Mouse (Mus musculus) embryo, embryonic 9.5 days (tissue): Measurements from ENCODE around the gene Ptprr.

Experiments
- DNase-seq: peaks from one replicate; pipeline ENCODE4 v3.0.0-alpha.2; 2017; ENCODE audit errors: extremely low spot score

The Ptprr gene

GRCm38 (mm10) chr10:116196596-116197415, 178.8 kb downstream of the Ptprr start:
- DNase-seq: peak; percentile 21

DNA sequence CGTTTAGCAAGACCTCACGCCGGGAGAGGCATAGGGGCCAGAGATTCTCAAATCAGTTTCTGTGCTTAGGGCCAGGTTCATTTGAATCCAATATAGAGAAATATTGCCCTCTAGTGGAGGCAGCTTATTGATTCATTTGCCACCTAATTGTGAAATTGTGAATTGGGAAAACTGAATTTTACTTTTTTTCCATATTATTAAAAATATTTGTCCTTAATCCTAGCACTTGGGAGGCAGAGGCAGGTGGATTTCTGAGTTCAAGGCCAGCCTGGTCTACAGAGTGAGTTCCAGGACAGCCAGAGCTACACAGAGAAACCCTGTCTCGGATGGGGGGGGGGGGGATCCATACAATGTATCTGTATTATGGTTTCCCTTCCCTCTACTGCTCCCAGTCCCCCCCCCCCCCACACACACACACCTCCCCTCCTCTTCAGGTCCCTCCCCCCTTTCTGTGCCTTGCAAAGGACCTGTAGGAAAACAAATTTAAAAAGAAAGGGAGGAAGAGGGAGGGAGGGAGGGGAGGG, 179.5 kb downstream of the Ptprr start:
- peak; percentile 66 for DNase-seq

- peak; percentile 43 for DNase-seq
These were observed 181.0 kb downstream of the Ptprr start for GRCm38 (mm10) chr10:116199035-116199434.

- DNase-seq: no peak
These were observed 183.5 kb downstream of the Ptprr start for GRCm38 (mm10) chr10:116201542-116201941.

- DNase-seq: no peak
These were observed 187.8 kb downstream of the Ptprr start for GRCm38 (mm10) chr10:116205580-116206358.

DNA sequence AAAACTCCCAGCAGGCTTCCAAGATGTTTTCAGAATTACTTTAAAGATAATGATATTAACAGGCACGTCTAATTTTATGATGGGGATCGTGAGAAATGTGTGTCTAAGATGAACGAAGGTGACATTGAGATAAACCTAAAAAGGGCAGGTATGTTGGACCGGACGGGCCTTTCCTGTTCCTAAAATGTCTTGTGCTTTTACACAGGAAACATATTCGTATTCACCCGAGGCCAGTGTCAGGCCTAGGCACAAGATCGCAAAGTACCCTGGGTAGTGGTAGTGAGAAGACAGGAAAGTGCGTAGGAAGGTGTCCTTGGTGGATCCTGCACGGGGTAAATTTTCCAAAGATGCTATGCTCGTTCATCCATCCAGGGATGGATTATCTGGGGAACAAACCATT, 188.4 kb downstream of the Ptprr start:
- DNase-seq: no peak

DNA sequence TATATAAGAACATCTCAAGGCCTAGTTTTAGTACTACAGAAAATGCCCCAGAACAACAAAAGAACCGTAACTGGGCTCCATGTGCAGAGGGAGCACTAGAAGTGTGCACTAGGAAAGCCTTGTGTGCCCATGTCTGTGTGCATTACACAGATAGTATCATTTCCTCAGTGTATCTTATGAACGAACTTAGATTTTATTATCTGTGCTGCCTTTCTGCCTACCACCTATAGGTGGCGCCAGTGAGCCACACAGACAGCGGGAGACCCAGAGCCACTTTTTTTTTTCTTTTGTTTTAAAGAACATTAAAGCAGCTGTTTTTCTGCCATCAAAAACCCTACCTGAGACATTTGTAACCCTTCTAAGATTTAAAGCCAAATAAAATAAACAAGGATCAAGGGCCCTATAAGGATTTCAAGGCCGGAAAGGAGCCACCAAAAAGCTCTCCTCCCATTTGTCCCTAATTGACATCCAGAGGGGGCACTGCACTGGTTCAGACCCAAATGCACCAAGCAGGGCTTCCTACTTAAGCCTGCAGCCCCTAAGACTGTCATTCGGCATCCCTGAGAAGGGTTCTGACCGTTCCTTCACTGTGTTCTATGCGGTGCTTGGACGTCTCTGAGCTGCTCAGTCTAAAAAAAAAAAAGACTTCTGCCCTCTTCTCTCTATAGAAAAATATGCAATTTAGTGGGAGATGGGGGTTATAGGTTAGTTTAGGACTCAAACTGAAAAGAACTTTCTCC, 190.1 kb downstream of the Ptprr start:
- peak; percentile 60 for DNase-seq

DNA sequence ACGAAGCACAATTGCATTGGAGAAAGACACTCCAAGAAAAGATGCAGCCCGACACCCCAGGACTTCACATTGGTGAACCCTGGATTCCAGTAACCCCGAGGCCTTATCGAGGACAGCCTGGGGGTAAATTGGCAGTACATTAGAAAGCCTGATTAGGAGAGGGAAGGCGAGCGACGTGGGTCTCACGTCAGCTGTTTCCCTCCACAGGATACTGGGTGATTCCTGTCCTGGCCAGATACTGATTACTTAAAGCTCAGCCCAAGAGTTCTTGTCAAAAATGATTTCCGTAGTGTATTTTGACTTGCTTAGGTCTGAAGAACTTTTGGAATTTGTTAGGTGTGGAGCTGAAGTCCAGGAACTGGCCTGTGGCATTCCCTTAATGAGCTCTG, 190.7 kb downstream of the Ptprr start:
- no peak for DNase-seq

- DNase-seq: no peak
These were observed 194.1 kb downstream of the Ptprr start for GRCm38 (mm10) chr10:116212127-116212526.

DNA sequence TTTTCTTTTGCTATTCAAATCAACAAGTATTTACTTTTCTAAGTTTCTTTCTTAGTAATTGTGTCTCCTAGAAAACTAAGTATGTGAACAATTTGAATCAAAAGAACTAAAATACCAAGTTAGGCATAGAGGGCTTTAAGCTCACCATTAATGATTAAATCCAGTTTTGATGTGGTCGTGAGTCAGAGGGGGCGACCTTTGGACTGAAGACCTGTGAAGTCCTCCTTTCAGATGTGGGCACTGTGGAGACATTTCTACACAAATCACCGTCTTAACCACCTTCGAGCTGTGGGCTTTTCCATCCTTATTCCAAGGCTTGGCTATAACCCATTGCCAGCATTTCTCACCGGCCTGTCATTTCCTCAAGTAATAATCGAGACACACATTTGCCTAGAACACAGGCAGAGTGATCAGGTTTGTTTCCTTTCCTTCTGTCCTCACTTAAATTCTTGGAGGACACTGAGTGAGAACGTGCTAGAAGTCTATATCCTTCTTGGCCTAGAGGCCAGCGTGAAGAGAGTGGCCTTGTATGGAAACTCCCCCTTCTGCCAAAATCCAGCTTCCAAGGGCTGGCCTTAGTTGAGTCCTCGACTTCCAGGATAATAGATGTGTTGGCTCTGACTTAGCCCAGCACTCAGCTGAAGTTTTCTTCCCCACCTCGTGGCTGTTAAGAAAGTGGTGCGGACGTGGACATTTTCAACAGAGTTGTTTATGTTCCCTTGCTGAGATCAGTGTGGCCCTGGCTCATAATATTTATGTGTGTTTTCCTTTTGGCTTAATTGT, 202.5 kb downstream of the Ptprr start:
- DNase-seq: no peak

DNA sequence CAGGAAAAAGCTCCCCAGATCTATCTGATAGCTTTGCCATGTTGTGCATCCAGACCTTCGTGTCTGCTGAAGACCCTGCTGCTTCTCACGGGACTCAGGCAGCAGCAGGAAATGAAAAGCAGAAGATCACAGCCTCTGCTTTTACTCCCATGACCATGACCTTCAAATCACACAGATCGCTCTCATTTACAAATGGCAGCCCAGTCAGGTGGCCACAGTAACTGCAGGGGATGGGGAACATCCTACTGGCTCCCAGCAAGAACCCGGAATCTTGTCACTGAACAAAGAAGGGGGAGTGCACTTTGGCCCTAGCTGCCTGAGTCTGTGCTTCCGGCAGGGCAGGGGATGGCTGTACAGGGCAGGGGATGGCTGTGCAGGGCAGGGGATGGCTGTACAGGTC, 217.3 kb downstream of the Ptprr start:
- DNase-seq: no peak

DNA sequence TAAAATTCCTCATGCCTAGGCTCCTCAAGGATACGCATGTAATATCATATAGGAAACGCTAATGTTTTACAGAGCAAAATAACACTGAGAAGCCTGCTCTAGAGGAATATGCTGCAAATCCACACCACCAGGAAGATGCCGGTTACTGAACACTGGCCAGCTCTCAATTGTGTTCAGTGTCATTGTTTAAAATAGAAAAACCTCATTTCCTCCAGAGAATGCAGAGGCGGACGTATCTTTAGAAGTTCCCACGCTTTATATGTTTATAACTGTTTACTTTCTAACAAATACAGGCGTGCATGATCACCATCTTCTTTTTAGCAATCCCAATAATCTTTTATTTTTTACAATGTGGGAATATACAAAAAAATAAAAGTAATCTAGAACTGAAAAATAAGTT, 224.2 kb downstream of the Ptprr start:
- no peak for DNase-seq

- DNase-seq: no peak
These were observed 225.4 kb downstream of the Ptprr start for GRCm38 (mm10) chr10:116243373-116243772.

- DNase-seq: no peak
These were observed 227.6 kb downstream of the Ptprr start for GRCm38 (mm10) chr10:116245632-116246031.

- DNase-seq: no peak
These were observed 234.7 kb downstream of the Ptprr start for GRCm38 (mm10) chr10:116252668-116253067.

- DNase-seq: no peak
These were observed 236.0 kb downstream of the Ptprr start for GRCm38 (mm10) chr10:116253972-116254371.

GRCm38 (mm10) chr10:116259298-116259697, 241.3 kb downstream of the Ptprr start:
- DNase-seq: no peak

DNA sequence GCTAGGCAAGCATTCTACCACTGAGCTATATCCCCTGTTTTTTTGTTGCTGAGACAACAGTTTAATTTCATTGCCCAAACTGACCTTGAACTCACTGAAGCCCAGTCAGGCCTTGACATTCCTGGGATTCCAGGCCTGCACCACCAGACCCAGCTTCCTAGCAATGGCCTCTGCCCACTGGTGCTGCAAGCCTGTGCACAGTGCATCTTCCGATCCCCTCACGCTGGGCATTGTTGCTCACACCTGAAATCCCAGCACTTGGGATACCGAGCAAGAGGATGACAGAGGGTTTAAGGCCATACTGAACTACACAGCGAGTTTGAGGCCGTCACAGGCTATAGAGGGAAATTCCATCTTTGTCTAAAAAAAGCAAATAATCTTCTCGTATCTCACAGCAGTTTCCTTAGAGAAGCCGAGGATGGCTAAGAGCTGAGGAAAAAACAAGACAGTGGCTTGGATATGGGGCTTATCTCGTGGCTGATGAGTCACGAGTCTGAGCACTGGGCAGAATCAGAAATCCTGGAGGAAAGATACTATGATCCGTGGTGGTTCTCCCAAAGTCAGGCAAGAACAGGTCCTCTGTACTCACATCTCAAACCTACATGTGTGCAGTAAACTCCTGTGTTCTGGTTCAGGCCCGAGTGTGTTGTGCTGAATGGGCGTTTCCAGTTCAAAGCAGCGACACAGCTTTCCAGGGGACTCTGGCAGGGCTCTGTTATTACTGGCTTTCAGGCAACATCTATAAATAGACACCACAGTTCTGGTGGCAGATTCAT, 242.8 kb downstream of the Ptprr start:
- no peak for DNase-seq

DNA sequence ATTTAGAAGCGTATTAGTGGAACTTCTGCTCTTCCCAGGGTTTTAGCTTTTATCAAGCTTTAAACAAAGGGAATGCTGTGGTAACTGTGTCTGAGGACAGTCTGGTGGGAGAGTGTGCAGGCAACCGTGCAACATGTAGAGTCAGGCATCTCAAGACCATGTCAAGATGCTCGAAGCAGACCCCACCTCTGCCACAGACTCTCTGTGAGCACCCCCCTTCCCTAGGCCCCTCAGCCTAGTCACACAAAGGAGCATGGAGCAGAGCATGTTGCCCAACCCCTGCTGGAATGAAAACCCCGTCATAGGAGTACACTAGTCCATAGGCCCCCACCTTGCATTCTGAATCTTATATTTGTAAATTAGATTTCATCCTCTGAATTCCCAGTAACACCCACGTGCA, 243.5 kb downstream of the Ptprr start:
- no peak for DNase-seq

DNA sequence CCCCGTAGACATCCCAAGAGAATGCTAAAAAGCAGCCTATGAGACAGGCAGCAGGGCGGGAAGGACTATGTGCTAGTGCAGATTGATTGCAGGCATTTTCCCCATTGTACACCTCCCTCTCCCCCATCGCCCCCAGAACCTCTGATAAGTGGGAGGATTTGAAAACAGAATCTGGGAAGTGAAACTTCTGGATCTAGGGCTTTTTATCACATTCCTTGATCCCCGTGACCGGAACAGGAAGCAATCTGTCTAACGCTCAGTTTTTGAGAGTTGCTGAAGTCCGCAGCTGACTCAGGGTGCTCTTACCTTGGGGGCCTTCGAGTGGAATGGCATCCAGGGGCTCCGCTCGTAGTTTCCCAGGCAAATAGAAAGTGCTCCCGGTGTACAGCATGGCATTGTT, 246.5 kb downstream of the Ptprr start:
- no peak for DNase-seq
